Mouse (Mus musculus) liver (tissue): Measurements from ENCODE around the gene Raver1.
A peak's percentile ranks its signal among the peaks of the same experiment; 100 is the strongest.

Experiments
- DNase-seq: peaks from one replicate; pipeline ENCODE4 v3.0.0-alpha.2; 2020; ENCODE audit warnings: mixed read lengths

Raver1 gene

GRCm38 (mm10) chr9:21036666-21037065 lies 55.1 kb downstream of the Raver1 start:
- DNase-seq, result no peak

DNA sequence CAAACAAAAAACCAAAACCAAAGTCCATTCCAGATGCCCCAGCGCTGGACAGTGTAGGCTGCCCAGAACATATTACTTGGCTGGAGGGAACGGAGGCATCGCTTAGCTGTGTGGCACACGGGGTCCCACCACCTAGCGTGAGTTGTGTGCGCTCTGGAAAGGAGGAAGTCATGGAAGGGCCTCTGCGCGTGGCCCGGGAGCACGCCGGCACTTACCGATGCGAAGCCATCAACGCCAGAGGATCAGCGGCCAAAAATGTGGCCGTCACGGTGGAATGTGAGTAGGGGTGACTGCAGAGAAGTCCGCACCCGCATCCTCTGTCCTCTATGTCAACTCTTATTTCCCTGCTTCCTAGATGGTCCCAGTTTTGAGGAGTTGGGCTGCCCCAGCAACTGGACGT lies 55.6 kb downstream of the Raver1 start:
- no peak for DNase-seq

DNA sequence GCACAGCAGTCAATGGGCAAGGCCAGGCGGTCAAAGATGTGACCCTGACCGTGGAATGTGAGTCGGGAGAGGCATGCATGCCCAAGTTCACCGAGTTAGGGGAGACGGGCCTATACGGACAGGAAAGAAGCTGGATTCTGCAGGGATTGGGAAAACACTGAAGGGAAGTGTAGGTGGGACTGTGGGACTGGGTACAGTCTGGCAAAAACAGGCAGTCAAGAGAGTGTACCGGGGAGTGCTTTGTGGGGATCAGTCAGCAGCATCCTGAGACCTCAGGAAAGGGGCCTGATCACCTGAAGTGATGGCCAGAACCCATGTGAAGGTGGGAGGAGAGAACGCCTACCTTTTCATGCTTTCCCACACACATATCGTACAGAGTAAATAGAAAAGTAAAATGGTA lies 56.2 kb downstream of the Raver1 start:
- no peak for DNase-seq

- peak; percentile 62 for DNase-seq
These were observed 57.2 kb downstream of the Raver1 start for GRCm38 (mm10) chr9:21034481-21035085.

- DNase-seq, result peak; percentile 94
These were observed 58.7 kb downstream of the Raver1 start for GRCm38 (mm10) chr9:21033136-21033535.

DNA sequence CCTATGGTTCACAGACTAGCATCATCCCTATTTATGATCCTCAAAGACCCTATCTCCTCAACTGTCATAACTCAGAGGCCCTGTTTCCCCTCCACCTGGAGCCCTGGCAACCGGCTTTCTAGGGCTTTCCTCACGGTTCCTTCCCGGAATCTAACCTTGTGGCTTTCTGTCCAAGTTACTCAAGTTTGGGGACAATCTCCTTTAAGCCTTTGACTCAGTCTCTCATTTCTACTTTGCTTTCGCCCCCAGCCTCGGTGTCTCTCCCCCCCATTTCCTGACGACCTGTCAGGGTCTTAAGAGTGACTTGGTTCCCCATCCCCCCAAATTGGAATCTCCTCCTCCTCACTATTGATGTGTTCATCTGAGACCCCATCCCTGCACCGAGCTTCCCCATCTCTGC lies 59.3 kb downstream of the Raver1 start:
- no peak for DNase-seq

- peak; percentile 65 for DNase-seq
These were observed 59.9 kb downstream of the Raver1 start, which contains the start of gene Icam5 for GRCm38 (mm10) chr9:21031896-21032351. Gene Icam5 (plus strand): TSS chr9:21032073.

DNA sequence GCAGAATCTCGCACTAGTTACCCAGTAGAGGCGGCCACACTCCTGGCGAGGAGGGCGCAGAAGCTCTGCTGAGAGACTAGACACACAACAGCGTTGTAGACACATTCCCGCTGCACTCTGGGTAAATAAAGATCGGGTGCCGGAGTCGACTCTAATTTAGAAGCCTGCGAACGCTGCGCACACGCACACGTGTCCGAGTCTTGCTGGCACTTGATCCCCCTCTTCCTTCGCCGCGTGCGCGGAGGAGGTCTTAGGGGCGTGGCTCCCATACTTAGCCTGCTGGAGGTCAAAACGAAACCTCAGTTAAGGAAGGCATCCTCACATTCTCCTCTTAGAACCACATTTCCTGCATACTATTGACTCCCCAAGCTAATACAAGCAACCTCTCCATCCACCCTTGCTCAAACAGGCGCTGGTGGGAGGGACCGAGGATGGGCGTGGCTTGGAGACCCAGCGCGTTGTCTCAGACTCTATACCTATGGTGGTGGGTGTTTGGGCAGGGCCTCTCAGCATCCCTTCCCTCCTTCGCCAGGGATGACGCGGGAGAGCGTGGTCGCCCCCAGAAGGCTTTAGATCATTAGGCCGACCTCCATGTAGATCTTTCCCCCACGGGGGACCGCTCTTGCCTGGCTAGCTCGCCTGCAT lies 60.4 kb downstream of the Raver1 start:
- peak; percentile 75 for DNase-seq

- peak; percentile 94 for DNase-seq
These were observed 61.0 kb downstream of the Raver1 start for GRCm38 (mm10) chr9:21030781-21031250.

DNA sequence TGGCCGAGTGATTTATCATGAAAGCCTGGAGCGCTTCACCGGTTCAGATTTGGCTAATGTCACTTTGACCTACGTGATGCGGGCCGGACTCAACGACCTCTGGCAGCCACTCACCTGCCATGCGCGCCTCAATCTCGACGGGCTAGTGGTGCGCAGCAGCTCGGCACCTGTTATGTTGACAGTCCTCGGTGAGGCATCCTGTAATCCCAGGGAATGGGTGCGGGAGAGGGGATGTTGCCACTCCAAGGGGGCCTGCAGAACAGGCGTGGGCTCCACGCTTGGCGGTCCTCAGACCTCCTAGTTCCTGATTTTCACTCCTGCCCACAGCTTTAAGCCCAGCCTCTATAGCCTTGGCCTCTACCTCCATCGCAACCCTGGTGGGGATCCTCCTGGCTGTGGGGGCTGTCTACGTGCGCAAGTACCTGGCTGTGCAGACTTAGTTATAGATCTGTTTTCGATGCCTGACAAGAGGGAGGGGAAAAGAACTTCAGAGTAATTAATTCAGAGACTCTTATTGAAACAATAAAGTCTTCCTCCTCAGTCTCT lies 61.7 kb downstream of the Raver1 start:
- DNase-seq, result peak; percentile 61

DNA sequence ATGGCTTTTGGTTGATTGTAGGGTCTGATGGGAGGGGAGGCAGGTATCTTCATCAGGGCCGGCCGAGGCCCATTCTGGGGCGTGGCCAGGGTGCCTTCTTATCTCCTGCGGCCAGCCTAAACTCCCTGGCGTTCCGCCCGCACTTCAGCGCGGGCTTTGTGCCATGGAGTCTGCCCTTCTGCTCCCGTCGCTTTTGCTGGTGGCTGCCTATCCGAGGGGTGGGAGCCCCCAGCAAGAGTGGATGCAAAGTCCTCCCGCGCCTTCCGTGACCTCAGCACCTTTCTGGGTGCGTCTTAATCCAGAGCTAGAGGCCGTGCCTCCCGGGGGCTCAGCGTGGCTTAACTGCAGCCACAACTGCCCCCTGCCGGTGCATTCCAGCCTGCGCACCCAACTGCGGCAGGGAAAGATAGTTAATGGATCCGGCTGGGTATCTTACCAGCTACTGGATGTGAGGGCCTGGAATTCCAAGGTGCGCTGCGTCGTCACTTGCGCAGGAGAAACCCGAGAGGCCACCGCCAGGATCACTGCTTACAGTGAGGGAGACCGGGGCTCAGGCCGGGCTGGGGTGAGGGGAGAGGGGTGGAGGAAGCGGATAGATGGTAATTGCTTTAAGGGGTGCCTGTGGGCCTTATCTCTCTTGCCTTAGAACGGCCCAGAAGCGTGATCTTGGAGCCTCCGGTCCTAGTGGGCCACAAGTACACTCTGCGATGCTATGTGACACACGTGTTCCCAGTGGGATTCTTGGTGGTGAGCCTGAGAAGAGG lies 62.3 kb downstream of the Raver1 start, which contains the start of gene Icam4:
TSS of gene Icam4 (plus strand) at position 83 of the 764 bp plus-strand sequence.
- DNase-seq, result peak; percentile 95

DNA sequence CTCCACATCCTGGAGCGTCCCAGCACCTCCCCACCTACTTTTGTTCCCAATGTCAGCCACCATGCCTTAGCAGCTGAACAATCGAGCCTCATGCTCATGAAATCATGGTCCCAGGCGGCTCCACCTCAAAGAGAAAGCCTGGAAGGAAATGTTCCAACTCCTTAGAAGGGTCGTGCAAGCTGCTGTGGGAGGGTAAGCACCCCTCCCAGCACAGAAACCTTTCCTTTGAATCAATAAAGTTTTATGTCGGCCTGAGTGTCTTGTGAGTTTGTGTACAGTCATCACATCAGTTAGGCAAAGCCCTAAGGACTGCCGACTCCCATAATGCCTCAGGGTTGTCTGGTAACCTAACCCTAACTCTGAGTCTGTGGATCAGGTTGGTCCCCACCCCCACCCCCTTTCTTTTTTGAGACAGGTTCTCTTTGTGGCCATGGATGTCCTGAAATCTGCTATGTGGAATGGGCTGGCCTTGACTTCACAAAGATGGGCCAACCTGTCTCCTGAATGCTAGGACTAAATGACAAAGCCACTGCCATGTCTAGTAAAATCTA lies 63.2 kb downstream of the Raver1 start:
- no peak for DNase-seq

- no peak for DNase-seq
These were observed 64.0 kb downstream of the Raver1 start for GRCm38 (mm10) chr9:21027774-21028290.

DNA sequence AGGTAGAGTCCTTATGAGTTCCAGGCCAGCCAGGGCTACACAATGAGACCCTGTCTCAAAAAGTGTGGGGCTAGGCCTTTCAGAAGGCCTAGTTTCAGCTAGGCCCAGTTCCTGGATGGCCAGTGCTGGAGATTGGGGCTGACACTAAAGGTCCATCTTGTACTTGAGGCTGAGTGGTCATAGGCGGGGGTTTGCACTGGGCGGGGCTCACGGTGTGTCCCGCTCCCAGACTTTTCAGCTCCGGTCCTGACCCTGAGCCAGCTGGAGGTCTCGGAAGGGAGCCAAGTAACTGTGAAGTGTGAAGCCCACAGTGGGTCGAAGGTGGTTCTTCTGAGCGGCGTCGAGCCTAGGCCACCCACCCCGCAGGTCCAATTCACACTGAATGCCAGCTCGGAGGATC lies 65.0 kb downstream of the Raver1 start:
- no peak for DNase-seq

- DNase-seq, result no peak
These were observed 66.5 kb downstream of the Raver1 start for GRCm38 (mm10) chr9:21025258-21025810.
